Mouse (Mus musculus): ENCODE results near the gene Lmbr1l. TPM values are rescaled to one million over a fixed set of nuclear protein-coding genes. Genes with fewer than 3 reads are reported as not detected.

Lmbr1l gene
- total and polyA plus RNA-seq, 3 experiments = 23.4 to 30.4 (median 27.9) TPM

- in situ Hi-C loops (cut with MboI; ENCODE audit: low pct_ligation_motif_present, low pct_unique_long_range_greater_than_20kb, low sequenced_read_pairs) (loop anchor here (25.0 kb wide), 2 partner anchors 1279 to 1354 kb away; no protein-coding TSS in a partner anchor), dilution Hi-C loops (cut with MboI; ENCODE audit: extremely low pct_ligation_motif_present, extremely low pct_unique_long_range_greater_than_20kb, low sequenced_read_pairs) (no loop called here)
- no peak overlapping the region for H3K4me2 ChIP-seq (ENCODE audit: insufficient read depth, low read depth, poor library complexity, severe bottlenecking)
These were observed 22.8 kb upstream of the Lmbr1l start for GRCm38 (mm10) chr15:98940816-98941215.

GRCm38 (mm10) chr15:98934217-98934839 is 16.3 kb upstream of the Lmbr1l start, which contains the start of gene Tuba1b:
Gene Tuba1b, minus strand, starts transcription at chr15:98934565.
- Histone ChIP-seq H3K4me3 (replicated peaks in 1 of 3; ENCODE audit: low read depth in 2 of 3, low read length in 2 of 3, poor library complexity in 1 of 3) (peak within 1 kb of the TSS; percentile 63 to 96 (median 70)), H3K27ac (ENCODE audit: insufficient read depth, low read depth) (peak within 1 kb of the TSS; percentile 69), H3K79me2 (replicated peaks; ENCODE audit: control insufficient read depth, extremely low read depth, insufficient read depth, poor library complexity, severe bottlenecking) (peaks cover 10% of the 10 kb centered on the region), H3K27me3 (replicated peaks) (no peaks in the 10 kb centered on the region), H3K4me2 (ENCODE audit: insufficient read depth, low read depth, poor library complexity, severe bottlenecking) (peak within 1 kb of the TSS; percentile 91), H3K9ac (ENCODE audit: insufficient read depth, low read depth) (peak within 1 kb of the TSS; percentile 89), H3K9me3 (replicated peaks; ENCODE audit: low read length) (no peaks in the 10 kb centered on the region), H3K4me1 (ENCODE audit: control insufficient read depth in 1 of 2, insufficient read depth in 2 of 2) (peaks cover 4 to 27% of the 10 kb centered on the region in 2 experiments; a peak in 3 of 4 replicates), H3K36me3 (replicated peaks in 1 of 2; ENCODE audit: control insufficient read depth in 1 of 2, insufficient read depth in 1 of 2, low read length in 1 of 2) (peaks cover 15 to 35% of the 10 kb centered on the region in 2 experiments)
- in situ Hi-C loops (cut with MboI; ENCODE audit: low pct_ligation_motif_present, low pct_unique_long_range_greater_than_20kb, low sequenced_read_pairs) (loop anchor here (10.0 to 25.0 kb wide), 3 partner anchors 60 to 1347 kb away; no protein-coding TSS in a partner anchor), dilution Hi-C loops (cut with MboI; ENCODE audit: extremely low pct_ligation_motif_present, extremely low pct_unique_long_range_greater_than_20kb, low sequenced_read_pairs) (no loop called here)
- DNase-seq (ENCODE audit: extremely low read depth) = peak; percentile 93
- TF ChIP-seq USF1 (IDR thresholded peaks at IDR 0.05; ENCODE audit: low read depth, low read length) (no peak), POLR2AphosphoS2 (IDR thresholded peaks at IDR 0.05; ENCODE audit: low read depth, low read length) (peak; percentile 98), ZC3H11A (IDR thresholded peaks at IDR 0.05; ENCODE audit: low read depth, low read length) (no peak), CHD2 (IDR thresholded peaks at IDR 0.05; ENCODE audit: low read length) (no peak; the same call in 1 of the 2 replicates), MAFK (IDR thresholded peaks at IDR 0.05; ENCODE audit: insufficient replicate concordance, low read length) (no peak), MXI1 (IDR thresholded peaks at IDR 0.05; ENCODE audit: low read depth, low read length) (peak; percentile 98), JUND (conservative IDR thresholded peaks at IDR 0.05; ENCODE audit: low read depth, low read length) (no peak), IRF4 (IDR thresholded peaks at IDR 0.05; ENCODE audit: low read depth, low read length) (0 out of 2 replicates have a peak, but pooled peaks have one; percentile 12), SMC3 (IDR thresholded peaks at IDR 0.05; ENCODE audit: low read depth, low read length) (no peak), MYC (IDR thresholded peaks at IDR 0.05; ENCODE audit: low read depth, low read length) (peak; percentile 86; the same call in 1 of the 2 replicates), KAT2A (IDR thresholded peaks at IDR 0.05; ENCODE audit: insufficient replicate concordance, low read length) (no peak), TCF12 (IDR thresholded peaks at IDR 0.05; ENCODE audit: low read depth, low read length) (peak; percentile 80), POLR2A (IDR thresholded peaks at IDR 0.05; ENCODE audit: low read depth, low read length) (peak; percentile 98), ZMIZ1 (IDR thresholded peaks at IDR 0.05; ENCODE audit: low read depth, low read length) (peak; percentile 99), MAX (IDR thresholded peaks at IDR 0.05; ENCODE audit: low read length) (peak; percentile 78), CTCF (conservative IDR thresholded peaks at IDR 0.05 in 1 of 2, IDR thresholded peaks at IDR 0.05 in 1 of 2; ENCODE audit: low read depth in 2 of 2, low read length in 2 of 2) (no peak), CHD1 (IDR thresholded peaks at IDR 0.05; ENCODE audit: low read depth, low read length) (no peak; the same call in 1 of the 2 replicates), MAZ (IDR thresholded peaks at IDR 0.05; ENCODE audit: low read depth, low read length) (no peak; the same call in 1 of the 2 replicates), UBTF (IDR thresholded peaks at IDR 0.05; ENCODE audit: low read depth, low read length) (no peak; the same call in 1 of the 2 replicates), SIN3A (IDR thresholded peaks at IDR 0.05; ENCODE audit: low read length) (peak; percentile 72), GABPA (IDR thresholded peaks at IDR 0.05; ENCODE audit: insufficient replicate concordance, low read depth, low read length) (no peak), NRF1 (IDR thresholded peaks at IDR 0.05; ENCODE audit: low read depth, low read length) (peak; percentile 69), RCOR1 (conservative IDR thresholded peaks at IDR 0.05; ENCODE audit: low read depth, low read length) (0 out of 2 replicates have a peak, but pooled peaks have one; percentile 26), ZNF384 (IDR thresholded peaks at IDR 0.05; ENCODE audit: low read depth, low read length) (no peak), ETS1 (conservative IDR thresholded peaks at IDR 0.05; ENCODE audit: low read depth, low read length) (no peak), BHLHE40 (IDR thresholded peaks at IDR 0.05; ENCODE audit: low read depth, low read length) (no peak), E2F4 (IDR thresholded peaks at IDR 0.05; ENCODE audit: insufficient replicate concordance, low read depth, low read length) (peak; percentile 45; the same call in 1 of the 2 replicates)

More at GRCm38 (mm10) chr15:98940816-98941215, 22.8 kb upstream of the Lmbr1l start:
- no peak overlapping the region for H3K9ac ChIP-seq (ENCODE audit: insufficient read depth, low read depth)
- no peak overlapping the region for H3K4me3 ChIP-seq (replicated peaks in 1 of 3; ENCODE audit: low read depth in 2 of 3, low read length in 2 of 3, poor library complexity in 1 of 3)
- no peaks in the 10 kb centered on the region for H3K79me2 ChIP-seq (replicated peaks; ENCODE audit: control insufficient read depth, extremely low read depth, insufficient read depth, poor library complexity, severe bottlenecking)
- no peaks in the 10 kb centered on the region for H3K27me3 ChIP-seq (replicated peaks)
- peaks cover 4 to 14% of the 10 kb centered on the region in 2 experiments; a peak in 3 of 4 replicates for H3K4me1 ChIP-seq (ENCODE audit: control insufficient read depth in 1 of 2, insufficient read depth in 2 of 2)
- no peak for DNase-seq (ENCODE audit: extremely low read depth)
- H3K36me3 ChIP-seq (replicated peaks in 1 of 2; ENCODE audit: control insufficient read depth in 1 of 2, insufficient read depth in 1 of 2, low read length in 1 of 2) = peaks cover 0 to 26% of the 10 kb centered on the region in 2 experiments
- TF ChIP-seq MEF2A (IDR thresholded peaks at IDR 0.05; ENCODE audit: borderline replicate concordance, low read depth, low read length) (no peak), NRF1 (IDR thresholded peaks at IDR 0.05; ENCODE audit: low read depth, low read length) (no peak), MXI1 (IDR thresholded peaks at IDR 0.05; ENCODE audit: low read depth, low read length) (no peak), USF1 (IDR thresholded peaks at IDR 0.05; ENCODE audit: low read depth, low read length) (no peak), SMC3 (IDR thresholded peaks at IDR 0.05; ENCODE audit: low read depth, low read length) (no peak), POLR2AphosphoS2 (IDR thresholded peaks at IDR 0.05; ENCODE audit: low read depth, low read length) (no peak), MYC (IDR thresholded peaks at IDR 0.05; ENCODE audit: low read depth, low read length) (no peak), USF2 (conservative IDR thresholded peaks at IDR 0.05; ENCODE audit: low read depth, low read length) (no peak), HCFC1 (IDR thresholded peaks at IDR 0.05; ENCODE audit: low read depth, low read length) (no peak), MAFK (IDR thresholded peaks at IDR 0.05; ENCODE audit: insufficient replicate concordance, low read length) (no peak), UBTF (IDR thresholded peaks at IDR 0.05; ENCODE audit: low read depth, low read length) (no peak), JUND (conservative IDR thresholded peaks at IDR 0.05; ENCODE audit: low read depth, low read length) (no peak)
- no peak overlapping the region for H3K27ac ChIP-seq (ENCODE audit: insufficient read depth, low read depth)
- no peaks in the 10 kb centered on the region for H3K9me3 ChIP-seq (replicated peaks; ENCODE audit: low read length)

All from CH12.LX (cell line).